Mouse (Mus musculus) ovary, postnatal 14 days (tissue): ENCODE results near the gene Ehf.

Experiments
- DNase-seq: peaks from one replicate; pipeline ENCODE4 v3.0.0; 2022; ENCODE audit warnings: low spot score

Gene Ehf

GRCm38 (mm10) chr2:103214861-103215260 is 88.2 kb downstream of the Ehf start:
- DNase-seq: no peak

GRCm38 (mm10) chr2:103213547-103213946 is 89.5 kb downstream of the Ehf start:
- DNase-seq: no peak
